ENCODE assay signal across 8 mouse cellular contexts in genomic region chr4:57846381-57846990, GRCm38 (mm10).
DNase-seq lines count a peak whose midpoint lies in the region; ATAC-seq lines count a peak whose summit lies in the region.

No protein-coding gene starts in this region.

- peak overlapping the region; percentile 89 for H3K27ac ChIP-seq in embryonic facial prominence, embryonic 13.5 days
- H3K27ac ChIP-seq in limb, embryonic 11.5 days (replicated peaks; ENCODE audit: low read depth, low read length): peak overlapping the region; percentile 97
- H3K27ac ChIP-seq in neural tube, embryonic 13.5 days (replicated peaks): peak overlapping the region; percentile 78

- peak overlapping the region; percentile 55 for H3K4me2 ChIP-seq in embryonic facial prominence, embryonic 13.5 days
- H3K4me2 ChIP-seq in limb, embryonic 11.5 days (ENCODE audit: low read depth, severe bottlenecking): peak overlapping the region; percentile 66
- H3K4me2 ChIP-seq in neural tube, embryonic 13.5 days: peak overlapping the region; percentile 49

- peaks cover 9% of the 10 kb centered on the region; the same call in 1 of the 2 replicates for H3K36me3 ChIP-seq in embryonic facial prominence, embryonic 13.5 days
- H3K36me3 ChIP-seq in limb, embryonic 11.5 days (ENCODE audit: control insufficient read depth, insufficient read depth, low read length): no peaks in the 10 kb centered on the region
- H3K36me3 ChIP-seq in neural tube, embryonic 13.5 days: 0 out of 2 replicates have a peak, but pooled peaks cover 8% of the 10 kb centered on the region

- no peaks in the 10 kb centered on the region for H3K9me3 ChIP-seq in embryonic facial prominence, embryonic 13.5 days
- no peaks in the 10 kb centered on the region for H3K9me3 ChIP-seq in limb, embryonic 11.5 days (ENCODE audit: control insufficient read depth, low read length)
- H3K9me3 ChIP-seq in neural tube, embryonic 13.5 days: no peaks in the 10 kb centered on the region

- no peaks in the 10 kb centered on the region for H3K27me3 ChIP-seq in embryonic facial prominence, embryonic 13.5 days
- H3K27me3 ChIP-seq in limb, embryonic 11.5 days (ENCODE audit: control insufficient read depth, insufficient read depth, low read length): no peaks in the 10 kb centered on the region
- no peaks in the 10 kb centered on the region for H3K27me3 ChIP-seq in neural tube, embryonic 13.5 days

- 18% methylated on average over 11 of the region's 12 CpGs for WGBS in embryonic facial prominence, embryonic 13.5 days
- 10% methylated on average over 12 of the region's 12 CpGs for WGBS in limb, embryonic 11.5 days
- WGBS in neural tube, embryonic 13.5 days: 49% methylated on average over 11 of the region's 12 CpGs

- peak overlapping the region; percentile 61 for H3K9ac ChIP-seq in embryonic facial prominence, embryonic 13.5 days
- peak overlapping the region; percentile 68 for H3K9ac ChIP-seq in limb, embryonic 11.5 days (ENCODE audit: low read length)
- H3K9ac ChIP-seq in neural tube, embryonic 13.5 days: peak overlapping the region; percentile 63

- peak; percentile 29 to 53 for DNase-seq in kidney, postnatal 4 days
- DNase-seq in kidney, adult 8-10 months: no peak
- DNase-seq in limb, embryonic 11.5 days (ENCODE audit: low spot score): peak; percentile 80
- no peak for DNase-seq in layer of hippocampus, postnatal 36 days
- no peak for DNase-seq in frontal cortex, adult 2 months (ENCODE audit: extremely low spot score in 1 of 2, low spot score in 1 of 2)
- DNase-seq in testis, postnatal 14 days (ENCODE audit: low spot score): no peak

- peak overlapping the region; percentile 33 for H3K4me3 ChIP-seq in embryonic facial prominence, embryonic 13.5 days
- H3K4me3 ChIP-seq in limb, embryonic 11.5 days (ENCODE audit: low read depth, low read length): peak overlapping the region; percentile 34
- H3K4me3 ChIP-seq in neural tube, embryonic 13.5 days: peak overlapping the region; percentile 29

- ATAC-seq in embryonic facial prominence, embryonic 13.5 days (ENCODE audit: insufficient number of reproducible peaks, insufficient read depth, low FRiP score, low TSS enrichment, low read depth): peak; percentile 32; the same call in 1 of the 2 replicates
- ATAC-seq in limb, embryonic 11.5 days (ENCODE audit: insufficient number of reproducible peaks, low FRiP score, low TSS enrichment, low read depth): peak; percentile 78
- ATAC-seq in neural tube, embryonic 13.5 days (ENCODE audit: low read depth): no peak

- peaks cover 47% of the 10 kb centered on the region for H3K4me1 ChIP-seq in embryonic facial prominence, embryonic 13.5 days
- H3K4me1 ChIP-seq in limb, embryonic 11.5 days (ENCODE audit: control insufficient read depth, insufficient read depth, low read length): peaks cover 32% of the 10 kb centered on the region
- peaks cover 49% of the 10 kb centered on the region for H3K4me1 ChIP-seq in neural tube, embryonic 13.5 days (replicated peaks)

Comparison
In these comparisons a context has a peak if more than half of its experiments do, and no peak if none do; other contexts are left out.
1. DNase-seq: peak in kidney, postnatal 4 days (2 of 2) and limb, embryonic 11.5 days (single experiment); none in kidney, adult 8-10 months (0 of 2), layer of hippocampus, postnatal 36 days (0 of 2), frontal cortex, adult 2 months (0 of 2) and testis, postnatal 14 days (single experiment).
2. Peak in every context shown above with its lines, with median percentiles within 50 percentile points of each other: H3K27ac ChIP-seq, H3K4me2 ChIP-seq, H3K4me3 ChIP-seq and H3K9ac ChIP-seq.